9 mouse cellular contexts compared by ENCODE assay signal in genomic region chr5:118339676-118340661, GRCm38 (mm10).
DNase-seq lines count a peak whose midpoint lies in the region; ATAC-seq and TF ChIP-seq lines count a peak whose summit lies in the region.
"Had no signal": no experiment of that assay in that cellular context is flagged by ENCODE, and none has a peak within 500 bp of the region (broad histone marks: within the 10 kb centered on the region; RNA-seq: fewer than 3 reads in every experiment).

No protein-coding gene starts in this region.

- peaks cover 6% of the 10 kb centered on the region; the same call in 1 of the 2 replicates for H3K4me1 ChIP-seq in hindbrain, postnatal 0 days (ENCODE audit: insufficient read depth, low read length)
- peaks cover 13% of the 10 kb centered on the region for H3K4me1 ChIP-seq in hindbrain, embryonic 14.5 days (replicated peaks; ENCODE audit: control insufficient read depth, insufficient read depth, low read length)
- peaks cover 8% of the 10 kb centered on the region for H3K4me1 ChIP-seq in heart, postnatal 0 days (ENCODE audit: control insufficient read depth, insufficient read depth)
- peaks cover 26% of the 10 kb centered on the region for H3K4me1 ChIP-seq in limb, embryonic 15.5 days

- 36% methylated on average over 22 of the region's 22 CpGs for WGBS in hindbrain, postnatal 0 days
- WGBS in hindbrain, embryonic 14.5 days = 52% methylated on average over 22 of the region's 22 CpGs
- WGBS in heart, postnatal 0 days = 28% methylated on average over 22 of the region's 22 CpGs
- WGBS in limb, embryonic 15.5 days = 34% methylated on average over 22 of the region's 22 CpGs

- no peak overlapping the region for H3K4me2 ChIP-seq in hindbrain, postnatal 0 days (ENCODE audit: low read depth, low read length)
- no peak overlapping the region for H3K4me2 ChIP-seq in hindbrain, embryonic 14.5 days (replicated peaks)
- H3K4me2 ChIP-seq in heart, postnatal 0 days (ENCODE audit: low read depth, low read length) = no peak overlapping the region
- no peak overlapping the region for H3K4me2 ChIP-seq in limb, embryonic 15.5 days
- H3K4me2 ChIP-seq: neural tube, embryonic 13.5 days had no signal

- H3K9me3 ChIP-seq in hindbrain, postnatal 0 days (ENCODE audit: low read length) = no peaks in the 10 kb centered on the region
- no peaks in the 10 kb centered on the region for H3K9me3 ChIP-seq in hindbrain, embryonic 14.5 days (ENCODE audit: control insufficient read depth, low read length)
- no peaks in the 10 kb centered on the region for H3K9me3 ChIP-seq in heart, postnatal 0 days (replicated peaks; ENCODE audit: control insufficient read depth, low read length)
- no peaks in the 10 kb centered on the region for H3K9me3 ChIP-seq in limb, embryonic 15.5 days
- H3K9me3 ChIP-seq: neural tube, embryonic 13.5 days had no signal

- no peak overlapping the region for H3K9ac ChIP-seq in hindbrain, postnatal 0 days (replicated peaks; ENCODE audit: low read length)
- no peak overlapping the region for H3K9ac ChIP-seq in hindbrain, embryonic 14.5 days
- no peak overlapping the region for H3K9ac ChIP-seq in heart, postnatal 0 days (replicated peaks; ENCODE audit: low read depth, low read length)
- no peak overlapping the region for H3K9ac ChIP-seq in limb, embryonic 15.5 days
- H3K9ac ChIP-seq: neural tube, embryonic 13.5 days had no signal

- no peak for TF ChIP-seq EP300 in heart, postnatal 0 days (IDR thresholded peaks at IDR 0.05; ENCODE audit: low read depth)

- no peak overlapping the region for H3K4me3 ChIP-seq in hindbrain, postnatal 0 days (ENCODE audit: low read length)
- H3K4me3 ChIP-seq in hindbrain, embryonic 14.5 days (replicated peaks; ENCODE audit: low read length) = no peak overlapping the region
- no peak overlapping the region for H3K4me3 ChIP-seq in heart, postnatal 0 days (ENCODE audit: low read depth, low read length)
- H3K4me3 ChIP-seq in limb, embryonic 15.5 days = no peak overlapping the region
- H3K4me3 ChIP-seq: neural tube, embryonic 13.5 days had no signal

- no peaks in the 10 kb centered on the region for H3K36me3 ChIP-seq in hindbrain, postnatal 0 days (ENCODE audit: insufficient read depth, low read length)
- H3K36me3 ChIP-seq in hindbrain, embryonic 14.5 days (replicated peaks; ENCODE audit: control insufficient read depth, insufficient read depth) = no peaks in the 10 kb centered on the region
- H3K36me3 ChIP-seq in heart, postnatal 0 days (replicated peaks; ENCODE audit: control insufficient read depth, insufficient read depth, low read length) = no peaks in the 10 kb centered on the region
- H3K36me3 ChIP-seq in limb, embryonic 15.5 days = no peaks in the 10 kb centered on the region
- H3K36me3 ChIP-seq: neural tube, embryonic 13.5 days had no signal

- no peaks in the 10 kb centered on the region for H3K27me3 ChIP-seq in hindbrain, postnatal 0 days (ENCODE audit: insufficient read depth, low read length)
- H3K27me3 ChIP-seq in hindbrain, embryonic 14.5 days (ENCODE audit: control insufficient read depth, insufficient read depth, low read length) = no peaks in the 10 kb centered on the region
- H3K27me3 ChIP-seq in heart, postnatal 0 days (ENCODE audit: control insufficient read depth, insufficient read depth, low read length) = no peaks in the 10 kb centered on the region
- no peaks in the 10 kb centered on the region for H3K27me3 ChIP-seq in limb, embryonic 15.5 days
- H3K27me3 ChIP-seq: neural tube, embryonic 13.5 days had no signal

- DNase-seq in hindbrain, postnatal 0 days (ENCODE audit: low spot score) = peak; percentile 78
- DNase-seq in hindbrain, embryonic 14.5 days (ENCODE audit: low spot score) = no peak
- DNase-seq in adrenal gland, postnatal 10 days = peak; percentile 53
- peak; percentile 76 for DNase-seq in heart, postnatal 0 days (ENCODE audit: low spot score)
- DNase-seq in cerebellum, postnatal 36 days = no peak
- DNase-seq in cerebellum, adult 9-11 months = no peak

- ATAC-seq in hindbrain, postnatal 0 days = peak; percentile 81; the same call in 1 of the 2 replicates
- no peak for ATAC-seq in hindbrain, embryonic 14.5 days (ENCODE audit: low FRiP score)
- peak; percentile 86; the same call in 1 of the 2 replicates for ATAC-seq in heart, postnatal 0 days (ENCODE audit: insufficient read depth, low read depth)
- ATAC-seq in limb, embryonic 15.5 days (ENCODE audit: insufficient number of reproducible peaks, low FRiP score, low TSS enrichment, low read depth) = peak; percentile 88; the same call in 1 of the 2 replicates
- no peak for ATAC-seq in activated CD4-positive, CD25-positive, alpha-beta regulatory T cell, adult 4 months

- no peak overlapping the region for H3K27ac ChIP-seq in hindbrain, postnatal 0 days
- H3K27ac ChIP-seq in hindbrain, embryonic 14.5 days = no peak overlapping the region
- H3K27ac ChIP-seq in heart, postnatal 0 days (ENCODE audit: low read depth) = peak overlapping the region; percentile 15; the same call in 1 of the 2 replicates
- peak overlapping the region; percentile 83 for H3K27ac ChIP-seq in limb, embryonic 15.5 days
- H3K27ac ChIP-seq: neural tube, embryonic 13.5 days had no signal

- TF ChIP-seq CTCF in hindbrain, postnatal 0 days (IDR thresholded peaks at IDR 0.05; ENCODE audit: low read depth) = no peak
- no peak for TF ChIP-seq CTCF in heart, postnatal 0 days (IDR thresholded peaks at IDR 0.05; ENCODE audit: low read depth)

Comparison
In these comparisons a context has a peak if more than half of its experiments do, and no peak if none do; other contexts are left out.
1. ATAC-seq: peak in hindbrain, postnatal 0 days (single experiment), heart, postnatal 0 days (single experiment) and limb, embryonic 15.5 days (single experiment); none in hindbrain, embryonic 14.5 days (single experiment) and activated CD4-positive, CD25-positive, alpha-beta regulatory T cell, adult 4 months (single experiment).
2. DNase-seq: peak in hindbrain, postnatal 0 days (single experiment), adrenal gland, postnatal 10 days (single experiment) and heart, postnatal 0 days (single experiment); none in hindbrain, embryonic 14.5 days (single experiment), cerebellum, postnatal 36 days (0 of 2) and cerebellum, adult 9-11 months (single experiment).
3. H3K27ac ChIP-seq: peak in heart, postnatal 0 days (single experiment) and limb, embryonic 15.5 days (single experiment); none in hindbrain, postnatal 0 days (single experiment) and hindbrain, embryonic 14.5 days (single experiment).